Mouse (Mus musculus) forebrain, embryonic 15.5 days (tissue): Measurements from ENCODE around the gene Eya2. TPM values are rescaled to one million over a fixed set of nuclear protein-coding genes. Genes with fewer than 3 reads are reported as not detected.
"Not testable (repeated sequence)": the region's sequence is repeated elsewhere in the genome, so short reads cannot be mapped to it uniquely, and the experiment has no call there.

ENCODE experiments used
- ATAC-seq: fragments of 200-750 bp; cut with Nextera tagmentation; replicated peaks from 2 replicates; pipeline ENCODE4 v1.8.0; 2017; ENCODE audit warnings: mild to moderate bottlenecking, moderate TSS enrichment, moderate library complexity
- H3K27ac ChIP-seq: fragments of 300-500 bp; sonication (generic); replicated peaks from 2 replicates; pipeline ENCODE4 v1.5.1; 2015; ENCODE audit warnings: mild to moderate bottlenecking, inconsistent platforms
- H3K27me3 ChIP-seq: fragments of 300-500 bp; sonication (generic); 2 replicates; pipeline ENCODE4 v1.6.1; 2015; ENCODE audit warnings: inconsistent platforms
- H3K36me3 ChIP-seq: fragments of 300-500 bp; sonication (generic); 2 replicates; pipeline ENCODE4 v1.6.1; 2015; ENCODE audit warnings: mild to moderate bottlenecking, inconsistent platforms
- H3K4me1 ChIP-seq: fragments of 300-500 bp; sonication (generic); 2 replicates; pipeline ENCODE4 v1.6.1; 2015; ENCODE audit warnings: inconsistent platforms
- H3K4me2 ChIP-seq: fragments of 300-500 bp; sonication (generic); replicated peaks from 2 replicates; pipeline ENCODE4 v1.6.1; 2015; ENCODE audit warnings: mild to moderate bottlenecking, inconsistent platforms
- H3K4me3 ChIP-seq: fragments of 300-500 bp; sonication (generic); 2 replicates; pipeline ENCODE4 v1.5.1; 2015; ENCODE audit warnings: mild to moderate bottlenecking, inconsistent platforms
- H3K9ac ChIP-seq: fragments of 300-500 bp; sonication (generic); replicated peaks from 2 replicates; pipeline ENCODE4 v1.6.1; 2015; ENCODE audit warnings: mild to moderate bottlenecking, inconsistent platforms
- H3K9me3 ChIP-seq: fragments of 300-500 bp; sonication (generic); 2 replicates; pipeline ENCODE4 v1.6.1; 2016; ENCODE audit warnings: inconsistent platforms
- WGBS: fragments of 180-500 bp; shearing (Covaris S2); methylation state at CpG from one replicate; pipeline ENCODE4 v1.1.7; 2015; ENCODE audit warnings: mixed read lengths; 5-methylcytosine and 5-hydroxymethylcytosine counted together
- polyA plus RNA-seq: library from polyadenylated mRNA; unstranded; fragments of >200 nt; fragmentation: Nextera tagmentation; extraction: Ambion mirVana; gene quantifications from 2 replicates; pipeline ENCODE4 v1.2.1, GENCODE M21; 2015

The Eya2 gene
- polyA plus RNA-seq, 1 experiment from 2014 or later, result 2.8 TPM

DNA sequence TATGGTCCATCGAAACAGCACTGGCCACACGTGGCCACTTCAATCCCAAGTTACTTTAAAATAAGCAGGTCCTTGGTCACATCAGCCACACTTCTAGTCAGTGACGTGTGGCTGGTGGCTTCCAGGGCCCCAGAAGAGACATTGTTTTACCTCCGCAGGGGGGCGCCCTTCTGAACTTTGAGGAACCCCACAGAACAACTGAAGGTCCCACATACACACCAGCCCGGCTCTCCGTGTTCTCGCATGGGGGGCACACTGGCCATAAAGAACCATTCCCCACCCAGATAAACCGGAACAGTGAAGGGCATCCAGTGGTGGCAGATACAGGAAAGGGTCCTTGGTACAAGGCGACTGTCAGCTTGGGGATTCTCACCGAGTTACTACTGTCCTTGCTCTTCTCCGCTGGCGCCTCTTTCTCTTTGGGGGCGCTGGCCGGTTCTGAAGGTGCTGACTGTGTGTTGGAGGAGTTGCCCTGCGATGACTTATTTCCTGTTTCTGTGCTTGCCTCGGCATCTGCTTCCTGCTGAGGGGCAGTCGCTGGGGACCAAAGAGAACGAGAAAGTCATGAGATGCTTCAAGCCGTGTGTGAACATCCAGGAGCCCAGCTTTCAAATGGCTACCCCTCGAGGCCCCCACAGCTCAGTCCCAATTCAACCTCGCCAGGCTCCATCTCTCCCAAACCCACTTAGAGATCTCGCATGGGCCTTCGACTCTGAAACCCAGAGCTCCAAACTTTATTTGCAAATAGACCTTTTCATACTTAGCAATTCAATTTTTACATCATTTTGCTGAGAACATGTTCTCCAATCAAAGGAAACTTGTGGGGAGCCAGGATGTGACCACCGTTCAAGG lies 197.8 kb downstream of the Eya2 start:
- ATAC-seq, result no peak
- H3K36me3 ChIP-seq, result peaks cover 80% of the 10 kb centered on the region
- no peak overlapping the region for H3K4me3 ChIP-seq
- WGBS, result 88% methylated on average over 25 of the region's 25 CpGs
- no peak overlapping the region for H3K27ac ChIP-seq
- peaks cover 5% of the 10 kb centered on the region for H3K4me1 ChIP-seq
- H3K9me3 ChIP-seq, result no peaks in the 10 kb centered on the region
- no peak overlapping the region for H3K9ac ChIP-seq
- no peaks in the 10 kb centered on the region for H3K27me3 ChIP-seq
- no peak overlapping the region for H3K4me2 ChIP-seq

DNA sequence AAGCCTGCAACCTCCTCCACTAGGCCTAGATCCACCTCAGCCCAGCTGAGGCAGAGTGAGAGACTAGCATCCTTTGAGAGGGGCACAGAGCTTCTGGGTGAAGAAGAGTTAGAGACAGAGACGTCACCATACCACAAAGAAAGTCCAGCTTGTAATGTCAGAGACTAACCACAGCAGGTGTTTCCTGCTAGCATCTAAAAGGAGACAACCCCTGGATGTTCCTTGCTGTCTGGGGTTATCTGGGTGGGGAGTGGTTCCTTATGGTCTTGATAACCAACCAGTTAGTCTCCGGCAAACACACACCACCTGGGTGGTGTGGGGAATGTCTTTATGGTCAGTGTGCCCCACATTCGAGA lies 198.4 kb downstream of the Eya2 start:
- H3K4me3 ChIP-seq, result no peak overlapping the region
- H3K9me3 ChIP-seq, result no peaks in the 10 kb centered on the region
- peaks cover 5% of the 10 kb centered on the region for H3K4me1 ChIP-seq
- H3K4me2 ChIP-seq, result no peak overlapping the region
- H3K36me3 ChIP-seq, result peaks cover 84% of the 10 kb centered on the region
- 86% methylated on average over 3 of the region's 3 CpGs for WGBS
- no peak overlapping the region for H3K27ac ChIP-seq
- ATAC-seq, result no peak
- H3K9ac ChIP-seq, result no peak overlapping the region
- no peaks in the 10 kb centered on the region for H3K27me3 ChIP-seq

DNA sequence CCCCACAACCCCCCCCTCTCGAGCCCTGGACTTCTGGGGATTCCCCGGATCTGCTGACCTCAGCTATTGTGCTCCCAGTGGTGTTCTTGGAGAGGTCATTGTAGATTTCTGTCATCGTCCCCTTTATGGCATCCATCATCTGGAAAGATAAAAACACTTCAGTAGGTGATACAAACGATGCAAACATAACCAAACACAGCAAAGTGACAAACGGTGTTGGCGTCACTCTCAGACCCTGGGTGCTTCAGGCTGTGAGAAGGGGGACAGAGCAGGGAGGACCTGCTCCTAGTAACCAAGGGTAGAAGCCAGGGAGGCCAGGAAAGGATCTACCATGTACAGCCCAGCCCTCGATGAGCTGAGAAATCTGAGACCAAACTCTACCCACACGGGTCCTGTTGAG lies 203.0 kb downstream of the Eya2 start:
- Histone ChIP-seq H3K9ac (no peak overlapping the region), H3K9me3 (no peaks in the 10 kb centered on the region), H3K36me3 (peaks cover 68% of the 10 kb centered on the region), H3K4me2 (no peak overlapping the region), H3K27me3 (no peaks in the 10 kb centered on the region), H3K4me1 (no peaks in the 10 kb centered on the region), H3K4me3 (no peak overlapping the region), H3K27ac (no peak overlapping the region)
- ATAC-seq, result no peak
- WGBS, result 74% methylated on average over 8 of the region's 8 CpGs

DNA sequence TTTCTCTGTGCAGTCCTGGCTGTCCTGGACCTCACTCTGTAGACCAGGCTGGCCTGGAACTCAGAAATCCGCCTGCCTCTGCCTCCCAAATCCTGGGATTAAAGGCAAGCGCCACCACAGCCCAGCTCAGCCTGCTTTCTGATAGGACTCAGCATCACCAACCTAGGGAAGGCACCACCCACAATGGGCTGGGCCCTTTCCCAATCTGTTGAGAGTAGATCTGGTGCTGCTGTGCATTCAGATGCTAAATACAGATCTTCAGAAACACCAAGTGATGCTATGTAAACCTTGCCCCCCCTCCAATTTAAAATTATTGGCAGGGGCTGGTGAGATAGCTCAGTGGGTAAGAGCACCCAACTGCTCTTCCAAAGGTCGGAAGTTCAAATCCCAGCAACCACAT lies 205.3 kb downstream of the Eya2 start:
- not testable (repeated sequence) for ATAC-seq, H3K4me2 ChIP-seq, H3K27ac ChIP-seq, H3K9ac ChIP-seq, H3K27me3 ChIP-seq, H3K9me3 ChIP-seq, H3K4me3 ChIP-seq, H3K4me1 ChIP-seq
- WGBS, result 92% methylated on average over 3 of the region's 3 CpGs
- H3K36me3 ChIP-seq, result peaks cover 58% of the 10 kb centered on the region

DNA sequence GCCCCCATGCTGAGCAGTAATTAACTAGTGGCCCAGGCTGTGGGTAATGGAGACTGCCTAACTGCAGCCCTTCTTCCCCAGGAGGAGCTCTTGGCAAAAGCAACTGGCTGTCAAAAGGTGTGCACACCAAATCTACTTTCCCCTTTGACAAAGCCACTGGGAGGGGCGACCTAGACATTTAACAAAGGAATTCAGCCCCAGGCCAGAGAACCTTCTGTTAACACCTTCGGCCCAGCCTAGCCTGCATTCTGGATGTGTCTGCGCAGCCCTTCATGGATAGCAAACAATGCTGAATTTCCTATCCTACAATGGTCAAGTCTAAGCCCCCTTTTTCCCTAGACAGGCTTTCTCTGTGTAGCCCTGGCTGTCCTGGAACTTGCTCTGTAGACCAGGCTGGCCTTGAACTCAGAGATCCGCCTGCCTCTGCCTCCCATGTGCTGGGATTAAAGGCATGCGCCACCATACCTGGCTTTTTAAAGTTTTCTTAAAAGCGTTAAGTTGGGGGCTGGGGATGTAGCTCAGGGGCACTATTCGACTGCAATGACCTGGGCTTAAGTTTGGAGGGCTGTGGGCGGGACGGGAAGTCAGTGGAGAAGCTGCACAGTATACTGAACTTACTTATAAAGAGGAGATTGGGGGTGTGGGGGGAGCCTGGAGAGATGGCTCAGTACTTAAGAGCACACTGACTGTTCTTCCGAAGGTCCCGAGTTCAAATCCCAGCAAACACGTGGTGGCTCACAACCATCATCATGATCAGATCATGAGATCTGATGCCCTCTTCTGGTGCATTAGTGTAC lies 213.5 kb downstream of the Eya2 start:
- Histone ChIP-seq H3K4me2 (no peak overlapping the region), H3K4me1 (no peaks in the 10 kb centered on the region), H3K4me3 (no peak overlapping the region), H3K9ac (no peak overlapping the region), H3K9me3 (no peaks in the 10 kb centered on the region), H3K36me3 (peaks cover 64% of the 10 kb centered on the region), H3K27me3 (no peaks in the 10 kb centered on the region), H3K27ac (no peak overlapping the region)
- 94% methylated on average over 12 of the region's 12 CpGs for WGBS
- no peak for ATAC-seq

DNA sequence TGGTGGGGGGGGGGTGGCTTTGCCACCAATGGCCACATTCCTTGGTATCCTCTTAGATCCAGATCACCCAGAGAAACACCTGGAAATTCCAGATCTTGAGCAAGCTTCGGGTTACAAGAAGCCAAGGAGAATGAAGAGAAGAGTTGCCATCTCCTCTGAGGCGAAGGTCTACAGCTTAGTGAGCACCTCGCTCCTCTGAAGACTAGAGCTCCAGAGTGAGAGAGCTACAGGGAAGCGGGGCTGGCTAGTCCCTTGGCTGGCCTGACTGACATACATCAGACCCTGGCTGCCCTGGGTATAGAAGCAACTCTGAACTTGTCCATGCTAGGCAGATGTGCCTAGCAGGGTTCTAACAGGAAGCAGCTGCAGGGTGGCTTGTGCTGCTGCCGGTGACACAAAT lies 214.3 kb downstream of the Eya2 start:
- Histone ChIP-seq H3K27ac (no peak overlapping the region), H3K9me3 (no peaks in the 10 kb centered on the region), H3K4me2 (no peak overlapping the region), H3K4me3 (no peak overlapping the region), H3K9ac (no peak overlapping the region), H3K4me1 (no peaks in the 10 kb centered on the region), H3K36me3 (peaks cover 71% of the 10 kb centered on the region), H3K27me3 (no peaks in the 10 kb centered on the region)
- no peak for ATAC-seq
- 98% methylated on average over 5 of the region's 5 CpGs for WGBS

DNA sequence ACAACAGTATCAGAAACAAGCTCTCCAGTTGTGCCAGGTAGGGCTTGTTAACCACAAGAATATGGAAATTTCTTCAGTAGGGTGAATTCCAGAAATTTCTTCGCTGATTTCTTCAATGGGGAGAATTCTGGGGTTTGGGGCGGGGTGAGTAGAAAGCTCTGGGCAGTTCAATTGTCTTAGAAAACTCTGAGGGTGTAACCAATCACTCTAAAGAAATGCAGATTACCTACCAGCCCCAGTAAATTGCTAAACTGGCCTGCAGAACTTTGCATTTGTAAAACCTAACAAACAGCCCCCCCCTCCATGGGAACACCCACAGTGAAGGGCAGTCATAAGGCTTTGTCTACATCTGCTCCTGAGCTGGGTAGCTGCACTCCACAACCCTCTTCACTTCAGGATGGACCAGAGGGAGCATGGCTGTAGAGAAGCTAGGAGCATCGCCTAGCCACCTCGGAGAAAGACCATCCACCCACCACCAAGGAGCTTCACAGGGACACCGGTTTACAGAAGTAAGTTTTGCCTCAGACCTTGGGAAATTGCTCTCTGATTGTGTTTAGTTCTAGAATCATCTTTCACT lies 215.2 kb downstream of the Eya2 start:
- Histone ChIP-seq H3K4me2 (no peak overlapping the region), H3K9ac (no peak overlapping the region), H3K9me3 (no peaks in the 10 kb centered on the region), H3K4me1 (no peaks in the 10 kb centered on the region), H3K36me3 (peaks cover 72% of the 10 kb centered on the region), H3K27me3 (no peaks in the 10 kb centered on the region), H3K27ac (no peak overlapping the region), H3K4me3 (no peak overlapping the region)
- WGBS, result 79% methylated on average over 5 of the region's 5 CpGs
- no peak for ATAC-seq

DNA sequence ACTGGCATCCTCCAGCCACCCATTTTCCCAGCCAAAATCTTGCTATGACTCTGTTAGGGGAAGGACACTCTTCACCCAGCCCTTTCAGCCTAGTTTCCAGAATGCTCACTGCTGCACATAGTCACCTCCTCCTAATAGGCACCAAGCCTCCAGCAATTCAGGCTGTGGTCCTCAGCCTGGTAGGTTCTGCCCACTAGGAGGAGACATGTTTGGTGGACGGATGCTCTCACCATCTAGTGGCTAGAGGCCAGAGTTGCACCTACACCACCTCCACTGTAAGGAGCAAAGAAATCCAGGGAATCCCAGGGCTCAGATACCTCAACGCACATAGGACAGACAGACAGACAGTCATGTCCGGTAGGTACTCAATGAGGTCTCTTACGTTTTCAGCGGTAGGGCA lies 216.7 kb downstream of the Eya2 start:
- no peak overlapping the region for H3K27ac ChIP-seq
- 0 out of 2 replicates have a peak, but pooled peaks cover 5% of the 10 kb centered on the region for H3K4me1 ChIP-seq
- no peak overlapping the region for H3K4me3 ChIP-seq
- peaks cover 73% of the 10 kb centered on the region for H3K36me3 ChIP-seq
- no peaks in the 10 kb centered on the region for H3K27me3 ChIP-seq
- H3K4me2 ChIP-seq, result no peak overlapping the region
- no peak for ATAC-seq
- 57% methylated on average over 5 of the region's 5 CpGs for WGBS
- no peak overlapping the region for H3K9ac ChIP-seq
- no peaks in the 10 kb centered on the region for H3K9me3 ChIP-seq

DNA sequence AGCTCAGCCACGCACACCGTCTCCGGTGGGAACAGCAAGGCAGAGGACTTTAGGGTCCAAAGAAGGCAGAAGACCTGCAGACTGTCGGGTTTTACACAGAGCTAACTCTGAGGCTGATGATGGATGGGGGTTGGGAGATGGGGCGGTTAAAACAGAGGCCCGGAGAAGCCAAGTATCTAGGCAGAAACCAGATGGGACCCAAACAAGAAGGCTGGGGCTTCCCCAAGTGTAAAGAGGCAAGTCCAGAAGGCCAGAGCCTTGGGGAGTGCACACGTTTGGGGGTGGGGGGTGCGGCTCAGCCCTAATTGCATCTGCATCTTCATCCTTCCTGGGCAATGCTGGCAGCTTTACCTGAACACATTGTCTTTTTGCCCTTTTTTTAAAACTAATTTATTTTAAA lies 218.1 kb downstream of the Eya2 start:
- Histone ChIP-seq H3K27ac (no peak overlapping the region), H3K27me3 (no peaks in the 10 kb centered on the region), H3K4me3 (no peak overlapping the region), H3K36me3 (peaks cover 64% of the 10 kb centered on the region), H3K4me2 (no peak overlapping the region), H3K9me3 (no peaks in the 10 kb centered on the region), H3K4me1 (0 out of 2 replicates have a peak, but pooled peaks cover 5% of the 10 kb centered on the region), H3K9ac (no peak overlapping the region)
- WGBS, result 88% methylated on average over 8 of the region's 8 CpGs
- ATAC-seq, result no peak

DNA sequence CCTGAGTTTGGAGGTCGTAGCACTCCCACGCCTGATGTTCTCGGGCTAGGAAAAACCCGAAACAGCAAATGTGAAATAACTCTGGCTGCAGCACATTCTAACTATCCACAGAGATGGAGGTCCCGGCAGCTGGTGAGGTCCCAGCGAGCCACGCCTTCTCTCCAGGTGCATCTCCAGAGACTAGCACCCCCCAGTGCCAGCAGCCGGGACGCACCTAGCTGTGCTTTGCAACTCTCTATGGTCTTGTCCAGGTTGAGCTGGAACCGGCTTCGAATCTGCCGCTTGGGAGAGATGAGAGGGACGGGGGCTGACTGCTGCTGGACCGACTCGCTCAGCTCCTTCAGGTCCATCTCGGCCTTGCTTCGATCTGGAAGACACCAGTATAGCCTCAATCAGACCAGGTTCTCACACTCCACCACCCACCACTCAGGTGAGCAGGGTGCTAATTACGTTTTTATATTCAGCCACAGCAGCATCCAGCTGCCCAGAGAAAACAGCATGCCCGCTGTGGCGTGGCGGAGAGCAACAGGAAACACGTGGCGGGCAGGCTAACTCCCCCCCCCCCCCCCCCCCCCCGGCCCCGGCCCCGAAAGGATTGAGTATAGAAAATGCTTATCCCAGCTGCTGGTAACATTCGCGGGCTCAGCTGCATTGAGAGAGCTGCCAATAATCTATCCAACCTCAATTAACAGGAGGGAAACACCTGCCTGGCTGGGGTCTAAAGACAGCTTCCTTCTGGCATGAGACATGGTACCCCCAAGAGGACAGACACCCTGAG lies 220.5 kb downstream of the Eya2 start:
- no peak overlapping the region for H3K4me3 ChIP-seq
- H3K4me2 ChIP-seq, result no peak overlapping the region
- H3K9me3 ChIP-seq, result no peaks in the 10 kb centered on the region
- H3K9ac ChIP-seq, result no peak overlapping the region
- no peak for ATAC-seq
- 79% methylated on average over 25 of the region's 28 CpGs for WGBS
- H3K27ac ChIP-seq, result peak overlapping the region; percentile 37; the same call in 1 of the 2 replicates
- H3K36me3 ChIP-seq, result peaks cover 66% of the 10 kb centered on the region
- no peaks in the 10 kb centered on the region for H3K27me3 ChIP-seq
- H3K4me1 ChIP-seq, result 0 out of 2 replicates have a peak, but pooled peaks cover 5% of the 10 kb centered on the region

DNA sequence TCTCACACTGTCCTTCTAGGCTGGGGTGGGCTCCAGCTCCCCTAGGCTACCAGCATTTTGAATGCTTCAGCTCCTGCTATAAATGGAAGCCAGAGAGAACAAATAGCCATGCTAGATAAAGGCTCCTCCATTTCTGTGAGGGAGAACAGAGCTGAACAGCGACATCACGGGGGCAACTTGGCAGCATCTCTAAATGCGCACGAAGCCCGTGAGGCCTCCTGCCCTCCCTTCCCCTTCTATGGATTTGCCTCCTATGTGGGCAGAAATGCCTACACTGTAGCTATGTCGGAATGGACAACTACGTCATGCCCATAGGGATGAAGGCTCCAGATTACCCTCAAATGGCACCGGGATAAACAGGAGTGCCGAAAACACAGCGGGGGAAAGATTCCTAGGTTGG lies 222.6 kb downstream of the Eya2 start:
- H3K27me3 ChIP-seq, result no peaks in the 10 kb centered on the region
- no peaks in the 10 kb centered on the region for H3K9me3 ChIP-seq
- no peak overlapping the region for H3K9ac ChIP-seq
- ATAC-seq, result no peak
- H3K4me3 ChIP-seq, result no peak overlapping the region
- H3K27ac ChIP-seq, result no peak overlapping the region
- H3K36me3 ChIP-seq, result peaks cover 59% of the 10 kb centered on the region
- 0 out of 2 replicates have a peak, but pooled peaks cover 5% of the 10 kb centered on the region for H3K4me1 ChIP-seq
- WGBS, result 85% methylated on average over 10 of the region's 10 CpGs
- no peak overlapping the region for H3K4me2 ChIP-seq
